Mouse (Mus musculus): ENCODE measurements around the gene Cdh18. TPM values are rescaled to one million over a fixed set of nuclear protein-coding genes. Genes with fewer than 3 reads are reported as not detected.
"Not testable (repeated sequence)": the region's sequence is repeated elsewhere in the genome, so short reads cannot be mapped to it uniquely, and the experiment has no call there.

The Cdh18 gene
- polyA plus RNA-seq, 1 experiment from 2014 or later, result 0.79 TPM

- TF ChIP-seq EP300 (optimal IDR thresholded peaks at IDR 0.05), result no peak
- TF ChIP-seq CTCF (IDR thresholded peaks at IDR 0.05; ENCODE audit: low read depth), result no peak
- Histone ChIP-seq H3K27me3 (ENCODE audit: control insufficient read depth, insufficient read depth, low read length) (no peaks in the 10 kb centered on the region), H3K4me2 (replicated peaks; ENCODE audit: low read depth) (no peak overlapping the region), H3K9me3 (ENCODE audit: control insufficient read depth, low read length) (no peaks in the 10 kb centered on the region), H3K27ac (replicated peaks) (no peak overlapping the region), H3K4me1 (replicated peaks; ENCODE audit: control insufficient read depth, insufficient read depth) (no peaks in the 10 kb centered on the region), H3K4me3 (ENCODE audit: low read depth, low read length) (no peak overlapping the region), H3K9ac (ENCODE audit: low read length) (no peak overlapping the region), H3K36me3 (ENCODE audit: control insufficient read depth, insufficient read depth, low read length) (no peaks in the 10 kb centered on the region)
- 70% methylated on average over 4 of the region's 4 CpGs for WGBS
- DNase-seq (ENCODE audit: low spot score) (no peak), ATAC-seq (ENCODE audit: low FRiP score, low TSS enrichment) (no peak)
These were observed 729.6 kb downstream of the Cdh18 start for GRCm38 (mm10) chr15:23278421-23278820.

GRCm38 (mm10) chr15:23305018-23305417 is 756.2 kb downstream of the Cdh18 start:
- WGBS, result 46% methylated on average over 1 of the region's 1 CpGs

GRCm38 (mm10) chr15:23316766-23317165 is 767.9 kb downstream of the Cdh18 start:
- no peak overlapping the region for H3K9ac ChIP-seq (ENCODE audit: low read length)
- no peak overlapping the region for H3K4me3 ChIP-seq (ENCODE audit: low read depth, low read length)
- TF ChIP-seq EP300 (optimal IDR thresholded peaks at IDR 0.05), result no peak
- TF ChIP-seq CTCF (IDR thresholded peaks at IDR 0.05; ENCODE audit: low read depth), result no peak
- no peaks in the 10 kb centered on the region for H3K4me1 ChIP-seq (replicated peaks; ENCODE audit: control insufficient read depth, insufficient read depth)
- H3K4me2 ChIP-seq (replicated peaks; ENCODE audit: low read depth), result no peak overlapping the region
- no peaks in the 10 kb centered on the region for H3K27me3 ChIP-seq (ENCODE audit: control insufficient read depth, insufficient read depth, low read length)
- DNase-seq (ENCODE audit: low spot score), result no peak
- no peaks in the 10 kb centered on the region for H3K36me3 ChIP-seq (ENCODE audit: control insufficient read depth, insufficient read depth, low read length)
- ATAC-seq (ENCODE audit: low FRiP score, low TSS enrichment), result no peak
- no peaks in the 10 kb centered on the region for H3K9me3 ChIP-seq (ENCODE audit: control insufficient read depth, low read length)
- 90% methylated on average over 3 of the region's 3 CpGs for WGBS
- no peak overlapping the region for H3K27ac ChIP-seq (replicated peaks)

More at GRCm38 (mm10) chr15:23305018-23305417, 756.2 kb downstream of the Cdh18 start:
- H3K27ac ChIP-seq (replicated peaks), result no peak overlapping the region
- no peaks in the 10 kb centered on the region for H3K36me3 ChIP-seq (ENCODE audit: control insufficient read depth, insufficient read depth, low read length)
- H3K4me1 ChIP-seq (replicated peaks; ENCODE audit: control insufficient read depth, insufficient read depth), result no peaks in the 10 kb centered on the region
- no peaks in the 10 kb centered on the region for H3K27me3 ChIP-seq (ENCODE audit: control insufficient read depth, insufficient read depth, low read length)
- no peaks in the 10 kb centered on the region for H3K9me3 ChIP-seq (ENCODE audit: control insufficient read depth, low read length)
- no peak overlapping the region for H3K4me2 ChIP-seq (replicated peaks; ENCODE audit: low read depth)
- TF ChIP-seq EP300 (optimal IDR thresholded peaks at IDR 0.05), result no peak
- TF ChIP-seq CTCF (IDR thresholded peaks at IDR 0.05; ENCODE audit: low read depth), result no peak
- H3K9ac ChIP-seq (ENCODE audit: low read length), result no peak overlapping the region
- DNase-seq (ENCODE audit: low spot score) (no peak), ATAC-seq (ENCODE audit: low FRiP score, low TSS enrichment) (no peak)
- no peak overlapping the region for H3K4me3 ChIP-seq (ENCODE audit: low read depth, low read length)

- DNase-seq (ENCODE audit: low spot score), result no peak
These were observed 768.6 kb downstream of the Cdh18 start for GRCm38 (mm10) chr15:23317409-23317808.

GRCm38 (mm10) chr15:23340338-23340737 is 791.5 kb downstream of the Cdh18 start:
- DNase-seq (ENCODE audit: low spot score); H3K27ac ChIP-seq (replicated peaks); H3K36me3 ChIP-seq (ENCODE audit: control insufficient read depth, insufficient read depth, low read length): not testable (repeated sequence)

More at GRCm38 (mm10) chr15:23317409-23317808, 768.6 kb downstream of the Cdh18 start:
- Histone ChIP-seq H3K9me3 (ENCODE audit: control insufficient read depth, low read length) (no peaks in the 10 kb centered on the region), H3K4me3 (ENCODE audit: low read depth, low read length) (no peak overlapping the region), H3K27ac (replicated peaks) (no peak overlapping the region), H3K36me3 (ENCODE audit: control insufficient read depth, insufficient read depth, low read length) (no peaks in the 10 kb centered on the region), H3K9ac (ENCODE audit: low read length) (no peak overlapping the region), H3K27me3 (ENCODE audit: control insufficient read depth, insufficient read depth, low read length) (no peaks in the 10 kb centered on the region), H3K4me2 (replicated peaks; ENCODE audit: low read depth) (no peak overlapping the region), H3K4me1 (replicated peaks; ENCODE audit: control insufficient read depth, insufficient read depth) (no peaks in the 10 kb centered on the region)
- no peak for TF ChIP-seq EP300 (optimal IDR thresholded peaks at IDR 0.05)
- TF ChIP-seq CTCF (IDR thresholded peaks at IDR 0.05; ENCODE audit: low read depth), result no peak
- no peak for ATAC-seq (ENCODE audit: low FRiP score, low TSS enrichment)

DNA sequence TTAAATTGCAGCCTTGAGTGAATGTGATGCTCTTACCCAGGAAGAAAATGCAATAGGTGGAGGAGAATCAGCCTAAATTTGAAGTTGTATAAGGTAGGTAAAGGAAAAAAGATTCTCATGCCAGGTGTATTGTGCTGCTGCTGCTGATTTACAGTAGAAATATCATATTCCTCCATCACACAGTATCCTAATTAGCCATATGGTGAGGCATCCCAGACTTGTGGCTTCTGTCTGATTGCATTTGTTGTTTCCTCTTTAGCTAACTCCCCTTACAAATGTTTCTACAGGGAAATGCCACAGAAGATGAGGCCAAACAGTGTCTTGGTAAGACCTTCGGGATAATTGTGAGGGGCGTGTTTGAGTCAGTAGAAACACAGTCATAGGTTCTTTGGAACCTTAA is 802.3 kb downstream of the Cdh18 start:
- Histone ChIP-seq H3K9ac (ENCODE audit: low read length) (no peak overlapping the region), H3K4me3 (ENCODE audit: low read depth, low read length) (no peak overlapping the region), H3K27ac (replicated peaks) (no peak overlapping the region), H3K36me3 (ENCODE audit: control insufficient read depth, insufficient read depth, low read length) (no peaks in the 10 kb centered on the region), H3K4me2 (replicated peaks; ENCODE audit: low read depth) (no peak overlapping the region), H3K9me3 (ENCODE audit: control insufficient read depth, low read length) (no peaks in the 10 kb centered on the region), H3K27me3 (ENCODE audit: control insufficient read depth, insufficient read depth, low read length) (no peaks in the 10 kb centered on the region), H3K4me1 (replicated peaks; ENCODE audit: control insufficient read depth, insufficient read depth) (no peaks in the 10 kb centered on the region)
- ATAC-seq (ENCODE audit: low FRiP score, low TSS enrichment) (no peak), DNase-seq (ENCODE audit: low spot score) (no peak)
- no peak for TF ChIP-seq CTCF (IDR thresholded peaks at IDR 0.05; ENCODE audit: low read depth)
- no peak for TF ChIP-seq EP300 (optimal IDR thresholded peaks at IDR 0.05)
- WGBS, result 71% methylated on average over 2 of the region's 2 CpGs

More at GRCm38 (mm10) chr15:23340338-23340737, 791.5 kb downstream of the Cdh18 start:
- not testable (repeated sequence) for H3K4me1 ChIP-seq (replicated peaks; ENCODE audit: control insufficient read depth, insufficient read depth); ATAC-seq (ENCODE audit: low FRiP score, low TSS enrichment); H3K9ac ChIP-seq (ENCODE audit: low read length); H3K9me3 ChIP-seq (ENCODE audit: control insufficient read depth, low read length); H3K27me3 ChIP-seq (ENCODE audit: control insufficient read depth, insufficient read depth, low read length); H3K4me3 ChIP-seq (ENCODE audit: low read depth, low read length); H3K4me2 ChIP-seq (replicated peaks; ENCODE audit: low read depth)
- no CpG with 5 or more reads among the region's 4 CpGs for WGBS
